Mouse (Mus musculus): ENCODE measurements around the gene Drg1. TPM values are rescaled to one million over a fixed set of nuclear protein-coding genes. Genes with fewer than 3 reads are reported as not detected.

Gene Drg1
- polyA plus RNA-seq, 1 experiment from 2014 or later, result 200 TPM

GRCm38 (mm10) chr11:3292711-3293249 is 26.6 kb upstream of the Drg1 start:
- Histone ChIP-seq H3K27me3 (ENCODE audit: control insufficient read depth, insufficient read depth, low read length) (no peaks in the 10 kb centered on the region), H3K9ac (replicated peaks; ENCODE audit: low read depth, low read length) (peak overlapping the region; percentile 94), H3K4me1 (ENCODE audit: control insufficient read depth, insufficient read depth, low read length) (peaks cover 32% of the 10 kb centered on the region), H3K36me3 (ENCODE audit: control insufficient read depth, insufficient read depth, low read length) (peaks cover 48% of the 10 kb centered on the region), H3K4me3 (ENCODE audit: low read depth, low read length) (peak overlapping the region; percentile 92), H3K4me2 (replicated peaks; ENCODE audit: low read depth, low read length) (peak overlapping the region; percentile 100), H3K27ac (ENCODE audit: low read length) (peak overlapping the region; percentile 99), H3K9me3 (ENCODE audit: control insufficient read depth, low read depth, low read length) (no peaks in the 10 kb centered on the region)
- peak; percentile 1; the same call in 1 of the 2 replicates for ATAC-seq (ENCODE audit: insufficient number of reproducible peaks, insufficient read depth, low FRiP score, low read depth)
- 2% methylated on average over 8 of the region's 8 CpGs for WGBS

- Histone ChIP-seq H3K9ac (replicated peaks; ENCODE audit: low read depth, low read length) (peak overlapping the region; percentile 94), H3K36me3 (ENCODE audit: control insufficient read depth, insufficient read depth, low read length) (peaks cover 40% of the 10 kb centered on the region), H3K4me3 (ENCODE audit: low read depth, low read length) (peak overlapping the region; percentile 92), H3K9me3 (ENCODE audit: control insufficient read depth, low read depth, low read length) (no peaks in the 10 kb centered on the region), H3K4me2 (replicated peaks; ENCODE audit: low read depth, low read length) (peak overlapping the region; percentile 100), H3K27ac (ENCODE audit: low read length) (peak overlapping the region; percentile 99), H3K27me3 (ENCODE audit: control insufficient read depth, insufficient read depth, low read length) (no peaks in the 10 kb centered on the region), H3K4me1 (ENCODE audit: control insufficient read depth, insufficient read depth, low read length) (peaks cover 32% of the 10 kb centered on the region)
- peak; percentile 35; the same call in 1 of the 2 replicates for ATAC-seq (ENCODE audit: insufficient number of reproducible peaks, insufficient read depth, low FRiP score, low read depth)
- 0% methylated on average over 8 of the region's 8 CpGs for WGBS
These were observed 25.8 kb upstream of the Drg1 start for GRCm38 (mm10) chr11:3292062-3292421.

- no peaks in the 10 kb centered on the region for H3K27me3 ChIP-seq (ENCODE audit: control insufficient read depth, insufficient read depth, low read length)
- peaks cover 32% of the 10 kb centered on the region for H3K4me1 ChIP-seq (ENCODE audit: control insufficient read depth, insufficient read depth, low read length)
- no peak for ATAC-seq (ENCODE audit: insufficient number of reproducible peaks, insufficient read depth, low FRiP score, low read depth)
- H3K9ac ChIP-seq (replicated peaks; ENCODE audit: low read depth, low read length), result peak overlapping the region; percentile 94
- H3K4me2 ChIP-seq (replicated peaks; ENCODE audit: low read depth, low read length), result peak overlapping the region; percentile 100
- H3K4me3 ChIP-seq (ENCODE audit: low read depth, low read length), result peak overlapping the region; percentile 92
- H3K27ac ChIP-seq (ENCODE audit: low read length), result peak overlapping the region; percentile 99
- H3K9me3 ChIP-seq (ENCODE audit: control insufficient read depth, low read depth, low read length), result no peaks in the 10 kb centered on the region
- WGBS, result under 1% methylated on average over 26 of the region's 26 CpGs
- H3K36me3 ChIP-seq (ENCODE audit: control insufficient read depth, insufficient read depth, low read length), result peaks cover 35% of the 10 kb centered on the region
These were observed 25.3 kb upstream of the Drg1 start for GRCm38 (mm10) chr11:3291311-3292061.

- Histone ChIP-seq H3K9me3 (ENCODE audit: control insufficient read depth, low read depth, low read length) (no peaks in the 10 kb centered on the region), H3K27ac (ENCODE audit: low read length) (peak overlapping the region; percentile 99), H3K4me3 (ENCODE audit: low read depth, low read length) (peak overlapping the region; percentile 92), H3K4me2 (replicated peaks; ENCODE audit: low read depth, low read length) (peak overlapping the region; percentile 100), H3K27me3 (ENCODE audit: control insufficient read depth, insufficient read depth, low read length) (no peaks in the 10 kb centered on the region), H3K4me1 (ENCODE audit: control insufficient read depth, insufficient read depth, low read length) (peaks cover 28% of the 10 kb centered on the region), H3K9ac (replicated peaks; ENCODE audit: low read depth, low read length) (peak overlapping the region; percentile 94), H3K36me3 (ENCODE audit: control insufficient read depth, insufficient read depth, low read length) (peaks cover 28% of the 10 kb centered on the region)
- under 1% methylated on average over 50 of the region's 50 CpGs for WGBS
- ATAC-seq (ENCODE audit: insufficient number of reproducible peaks, insufficient read depth, low FRiP score, low read depth), result no peak; the same call in 1 of the 2 replicates
These were observed 24.6 kb upstream of the Drg1 start for GRCm38 (mm10) chr11:3290640-3291310.

GRCm38 (mm10) chr11:3289803-3290639 is 23.8 kb upstream of the Drg1 start:
- Histone ChIP-seq H3K4me3 (ENCODE audit: low read depth, low read length) (peak overlapping the region; percentile 92), H3K4me1 (ENCODE audit: control insufficient read depth, insufficient read depth, low read length) (peaks cover 22% of the 10 kb centered on the region), H3K9me3 (ENCODE audit: control insufficient read depth, low read depth, low read length) (no peaks in the 10 kb centered on the region), H3K27ac (ENCODE audit: low read length) (peak overlapping the region; percentile 99), H3K27me3 (ENCODE audit: control insufficient read depth, insufficient read depth, low read length) (no peaks in the 10 kb centered on the region), H3K4me2 (replicated peaks; ENCODE audit: low read depth, low read length) (peak overlapping the region; percentile 100), H3K9ac (replicated peaks; ENCODE audit: low read depth, low read length) (peak overlapping the region; percentile 94), H3K36me3 (ENCODE audit: control insufficient read depth, insufficient read depth, low read length) (peaks cover 21% of the 10 kb centered on the region)
- peak; percentile 50 for ATAC-seq (ENCODE audit: insufficient number of reproducible peaks, insufficient read depth, low FRiP score, low read depth)
- WGBS, result under 1% methylated on average over 81 of the region's 92 CpGs

- ATAC-seq (ENCODE audit: insufficient number of reproducible peaks, insufficient read depth, low FRiP score, low read depth), result peak; percentile 79
- peaks cover 15% of the 10 kb centered on the region for H3K36me3 ChIP-seq (ENCODE audit: control insufficient read depth, insufficient read depth, low read length)
- H3K4me3 ChIP-seq (ENCODE audit: low read depth, low read length), result peak overlapping the region; percentile 92
- no peaks in the 10 kb centered on the region for H3K27me3 ChIP-seq (ENCODE audit: control insufficient read depth, insufficient read depth, low read length)
- WGBS, result under 1% methylated on average over 39 of the region's 40 CpGs
- peak overlapping the region; percentile 94 for H3K9ac ChIP-seq (replicated peaks; ENCODE audit: low read depth, low read length)
- H3K4me2 ChIP-seq (replicated peaks; ENCODE audit: low read depth, low read length), result peak overlapping the region; percentile 100
- H3K4me1 ChIP-seq (ENCODE audit: control insufficient read depth, insufficient read depth, low read length), result peaks cover 20% of the 10 kb centered on the region
- no peaks in the 10 kb centered on the region for H3K9me3 ChIP-seq (ENCODE audit: control insufficient read depth, low read depth, low read length)
- H3K27ac ChIP-seq (ENCODE audit: low read length), result peak overlapping the region; percentile 99
These were observed 23.1 kb upstream of the Drg1 start for GRCm38 (mm10) chr11:3289302-3289802.

- no peak; the same call in 1 of the 2 replicates for ATAC-seq (ENCODE audit: insufficient number of reproducible peaks, insufficient read depth, low FRiP score, low read depth)
- H3K27ac ChIP-seq (ENCODE audit: low read length), result peak within 1 kb of the TSS; percentile 99
- no peaks in the 10 kb centered on the region for H3K27me3 ChIP-seq (ENCODE audit: control insufficient read depth, insufficient read depth, low read length)
- H3K4me1 ChIP-seq (ENCODE audit: control insufficient read depth, insufficient read depth, low read length), result peaks cover 14% of the 10 kb centered on the region
- peak within 1 kb of the TSS; percentile 100 for H3K4me2 ChIP-seq (replicated peaks; ENCODE audit: low read depth, low read length)
- H3K9ac ChIP-seq (replicated peaks; ENCODE audit: low read depth, low read length), result peak within 1 kb of the TSS; percentile 94
- H3K4me3 ChIP-seq (ENCODE audit: low read depth, low read length), result peak within 1 kb of the TSS; percentile 92
- peaks cover 8% of the 10 kb centered on the region; the same call in 1 of the 2 replicates for H3K36me3 ChIP-seq (ENCODE audit: control insufficient read depth, insufficient read depth, low read length)
- H3K9me3 ChIP-seq (ENCODE audit: control insufficient read depth, low read depth, low read length), result no peaks in the 10 kb centered on the region
- under 1% methylated on average over 41 of the region's 41 CpGs for WGBS
These were observed 22.5 kb upstream of the Drg1 start, which contains the start of gene Patz1 for GRCm38 (mm10) chr11:3288521-3289301. TSS of gene Patz1 (plus strand) at chr11:3288874.
